Mouse (Mus musculus) heart, adult 2 months (tissue): Measurements from ENCODE around the gene Apba1. TPM values are rescaled to one million over a fixed set of nuclear protein-coding genes. Genes with fewer than 3 reads are reported as not detected.

Experiments used
- DNase-seq, 2 experiments: peaks; one replicate each; pipeline ENCODE4 v3.0.0; 2021
- H3K27ac ChIP-seq: fragments of 200-600 bp; 2 replicates; pipeline ENCODE4 v1.8.1; 2022
- H3K27me3 ChIP-seq: fragments of 200-500 bp; 2 replicates; pipeline ENCODE4 v1.6.1; 2012; ENCODE audit warnings: mild to moderate bottlenecking, low read length, inconsistent platforms, mixed read lengths; ENCODE audit not compliant: control insufficient read depth, insufficient read depth
- H3K36me3 ChIP-seq: fragments of 200-500 bp; 2 replicates; pipeline ENCODE4 v1.6.1; 2012; ENCODE audit warnings: low read length, inconsistent platforms; ENCODE audit not compliant: control insufficient read depth, insufficient read depth
- H3K4me1 ChIP-seq: fragments of 200-500 bp; 2 replicates; pipeline ENCODE4 v1.6.1; 2011; ENCODE audit warnings: low read length; ENCODE audit not compliant: control insufficient read depth, insufficient read depth
- H3K4me3 ChIP-seq: fragments of 200-600 bp; 2 replicates; pipeline ENCODE4 v1.8.1; 2022
- H3K79me2 ChIP-seq: fragments of 200-500 bp; replicated peaks from 2 replicates; pipeline ENCODE4 v1.6.1; 2012; ENCODE audit warnings: mild to moderate bottlenecking, inconsistent platforms, low read length, moderate library complexity, mixed read lengths; ENCODE audit not compliant: control insufficient read depth, insufficient read depth
- H3K9ac ChIP-seq: fragments of 200-500 bp; 2 replicates; pipeline ENCODE4 v1.6.1; 2012; ENCODE audit warnings: low read depth, mild to moderate bottlenecking, control low read depth, inconsistent platforms, low read length, mixed read lengths
- CTCF ChIP-seq: fragments of 200-600 bp; IDR thresholded peaks from 2 replicates; pipeline ENCODE4 v1.8.1; 2022; ENCODE audit warnings: antibody characterized with exemption, mild to moderate bottlenecking, moderate library complexity
- EP300 ChIP-seq: fragments of 200-500 bp; IDR thresholded peaks from 2 replicates; pipeline ENCODE4 v1.6.1; 2011; ENCODE audit warnings: low read depth, low read length, control low read depth; ENCODE audit not compliant: insufficient read depth
- POLR2A ChIP-seq: fragments of 200-500 bp; IDR thresholded peaks from 2 replicates; pipeline ENCODE4 v1.6.1; 2011; ENCODE audit warnings: mild to moderate bottlenecking, low read depth, low read length, control low read depth; ENCODE audit not compliant: insufficient read depth
- WGBS: fragments of 180-500 bp; shearing (Covaris S2); methylation state at CpG from one replicate; pipeline ENCODE4 v1.1.7; 2018; 5-methylcytosine and 5-hydroxymethylcytosine counted together
- intact Hi-C: fragments of 180-260 bp; cut with DNase I; formaldehyde crosslinking; loops from one replicate; pipeline ENCODE4 v1.15.1; 2025
- polyA plus RNA-seq: library from polyadenylated mRNA; depleted of rRNA; stranded (reverse); fragments of >200 nt; gene quantifications from 2 replicates; pipeline ENCODE4 v1.2.3, GENCODE M21; 2012
- total RNA-seq, 2 experiments: library from RNA; stranded (reverse); gene quantifications; 2 replicates each; pipeline ENCODE4 v1.2.3; 2021

The Apba1 gene
- total and polyA plus RNA-seq, 3 experiments, result 2.7 to 3.9 (median 3.0) TPM

DNA sequence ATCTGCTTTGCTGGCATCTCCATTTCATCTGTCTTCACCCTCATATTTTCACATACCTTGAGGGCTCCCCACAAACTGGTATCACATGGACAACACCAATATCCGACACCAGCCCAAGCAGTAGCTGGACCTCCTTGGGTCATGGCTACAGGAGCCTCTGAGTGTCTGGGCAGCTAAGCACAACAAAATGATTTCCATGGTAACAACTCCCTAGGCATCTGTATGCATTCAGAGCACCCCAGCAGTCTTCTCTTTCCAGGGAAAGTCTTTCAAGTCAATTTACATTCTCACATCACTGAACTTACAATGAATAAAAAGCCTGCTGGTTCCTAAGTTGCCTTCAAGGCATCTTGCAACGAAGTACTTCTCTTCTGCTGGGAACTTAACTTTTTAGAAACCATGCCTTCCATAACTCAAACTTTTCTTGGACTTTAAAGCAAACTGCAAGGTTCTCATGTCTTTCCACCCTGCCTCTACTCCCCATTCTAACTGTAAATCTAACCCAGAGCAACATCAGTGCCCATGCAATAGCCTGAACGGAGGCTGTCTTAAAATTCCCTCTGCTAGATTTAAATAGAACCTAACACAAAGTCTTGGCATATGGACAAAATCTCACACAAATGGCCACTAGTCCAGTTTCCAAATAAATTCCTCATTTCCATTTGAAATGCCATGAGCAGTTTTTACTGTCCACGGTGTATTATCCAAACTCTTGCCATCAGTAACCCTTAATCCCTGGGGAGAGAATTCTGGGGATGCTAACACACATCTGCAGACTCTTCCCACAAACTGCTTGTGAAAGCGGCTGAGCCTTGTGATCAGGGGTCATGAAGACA is 160.9 kb downstream of the Apba1 start:
- Histone ChIP-seq H3K4me3 (no peak overlapping the region), H3K27me3 (no peaks in the 10 kb centered on the region), H3K79me2 (no peaks in the 10 kb centered on the region), H3K27ac (no peak overlapping the region), H3K9ac (no peak overlapping the region), H3K4me1 (no peaks in the 10 kb centered on the region), H3K36me3 (no peaks in the 10 kb centered on the region)
- intact Hi-C loops, result no loop called here
- 67% methylated on average over 5 of the region's 5 CpGs for WGBS
- no peak for DNase-seq
- no peak for TF ChIP-seq POLR2A
- TF ChIP-seq EP300, result no peak
- TF ChIP-seq CTCF, result no peak

DNA sequence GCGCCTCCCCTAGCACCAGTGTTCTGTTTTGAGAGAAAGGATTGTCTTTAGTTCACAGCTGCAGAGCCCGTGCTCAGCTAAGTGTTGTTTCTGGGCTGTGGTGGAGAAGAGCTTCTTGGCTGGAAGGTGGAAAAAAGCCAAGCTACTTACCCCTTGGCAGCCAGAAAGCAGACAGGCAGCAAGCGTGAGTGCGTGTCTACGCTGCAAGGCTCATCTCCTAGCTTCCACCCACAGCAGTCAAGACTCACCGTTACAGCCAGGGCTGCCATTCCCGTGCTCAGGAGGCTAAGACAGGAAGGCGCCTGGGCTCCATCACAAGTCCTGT is 161.5 kb downstream of the Apba1 start:
- no peak overlapping the region for H3K4me3 ChIP-seq
- DNase-seq, result no peak
- no peaks in the 10 kb centered on the region for H3K27me3 ChIP-seq
- H3K9ac ChIP-seq, result no peak overlapping the region
- no peaks in the 10 kb centered on the region for H3K36me3 ChIP-seq
- intact Hi-C loops, result no loop called here
- no peak for TF ChIP-seq CTCF
- TF ChIP-seq EP300, result no peak
- TF ChIP-seq POLR2A, result no peak
- 63% methylated on average over 8 of the region's 8 CpGs for WGBS
- no peaks in the 10 kb centered on the region for H3K79me2 ChIP-seq
- H3K4me1 ChIP-seq, result no peaks in the 10 kb centered on the region
- no peak overlapping the region for H3K27ac ChIP-seq

DNA sequence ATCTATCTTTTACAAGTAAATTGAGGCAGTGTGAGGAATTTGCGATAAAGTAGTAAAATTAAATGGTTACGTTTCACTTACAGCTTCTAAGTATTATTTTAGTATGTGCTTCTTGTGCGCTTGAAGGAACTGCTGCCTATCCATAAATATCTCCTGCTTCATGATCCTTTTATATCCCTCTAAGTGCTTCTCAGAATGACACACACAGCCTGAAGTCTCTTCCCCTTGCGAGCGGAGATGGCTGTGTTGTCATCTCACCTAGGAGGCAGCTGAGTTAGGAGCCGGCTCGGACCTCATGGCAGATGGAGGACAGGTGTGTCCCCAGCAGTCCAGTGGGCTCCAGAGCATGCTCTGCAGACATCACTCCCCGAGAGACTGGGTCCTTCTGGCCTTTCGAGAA is 163.9 kb downstream of the Apba1 start:
- Histone ChIP-seq H3K4me3 (no peak overlapping the region), H3K9ac (no peak overlapping the region), H3K79me2 (no peaks in the 10 kb centered on the region), H3K27ac (no peak overlapping the region), H3K4me1 (no peaks in the 10 kb centered on the region), H3K27me3 (no peaks in the 10 kb centered on the region), H3K36me3 (no peaks in the 10 kb centered on the region)
- intact Hi-C loops, result no loop called here
- TF ChIP-seq POLR2A (no peak), EP300 (no peak), CTCF (no peak)
- DNase-seq, result no peak
- WGBS, result 88% methylated on average over 9 of the region's 9 CpGs

DNA sequence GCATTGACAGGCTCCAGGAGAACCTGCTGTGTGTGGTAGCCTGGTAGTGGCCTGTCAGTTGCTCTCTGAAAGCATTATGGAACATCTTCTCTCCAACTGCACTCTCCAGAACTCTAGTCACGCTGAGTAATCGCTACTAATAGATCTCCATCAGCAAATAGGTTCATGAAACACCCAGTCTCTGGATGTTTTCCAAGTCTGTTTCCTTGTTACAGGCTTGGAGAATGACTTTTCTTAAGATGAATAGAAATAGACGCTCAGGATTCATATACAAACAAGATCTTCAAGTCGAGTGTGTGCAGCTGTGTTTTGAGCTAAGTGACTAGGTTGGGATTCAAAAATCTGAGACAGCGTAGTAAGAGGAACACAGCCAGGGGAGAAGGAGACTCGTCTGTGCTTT is 165.4 kb downstream of the Apba1 start:
- 67% methylated on average over 6 of the region's 6 CpGs for WGBS
- intact Hi-C loops, result no loop called here

DNA sequence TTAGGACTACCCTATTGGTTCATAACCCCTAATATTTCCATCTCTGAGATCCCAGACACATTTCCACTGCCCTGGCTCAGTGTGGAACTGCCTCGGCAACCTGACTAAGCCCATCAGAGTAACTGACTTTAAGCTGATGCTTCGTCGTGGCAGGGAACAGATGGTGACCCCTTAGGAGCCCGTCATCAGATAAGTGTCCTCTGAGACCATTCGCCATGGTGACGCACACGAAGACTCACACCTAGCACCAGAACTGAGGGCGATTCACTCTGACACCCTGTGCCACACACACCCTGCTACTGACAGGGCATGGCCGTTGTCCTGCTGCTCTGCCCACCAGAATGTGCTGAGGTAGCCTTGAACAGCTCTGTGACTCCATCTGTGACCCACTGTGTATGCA is 166.1 kb downstream of the Apba1 start:
- H3K27me3 ChIP-seq, result no peaks in the 10 kb centered on the region
- 84% methylated on average over 9 of the region's 9 CpGs for WGBS
- no peak overlapping the region for H3K27ac ChIP-seq
- intact Hi-C loops, result no loop called here
- no peak for DNase-seq
- no peaks in the 10 kb centered on the region for H3K36me3 ChIP-seq
- H3K79me2 ChIP-seq, result no peaks in the 10 kb centered on the region
- no peak overlapping the region for H3K9ac ChIP-seq
- TF ChIP-seq POLR2A (no peak), CTCF (no peak), EP300 (no peak)
- H3K4me3 ChIP-seq, result no peak overlapping the region
- H3K4me1 ChIP-seq, result no peaks in the 10 kb centered on the region

More for the DNA sequence above, 165.4 kb downstream of the Apba1 start:
- no peak overlapping the region for H3K9ac ChIP-seq
- no peaks in the 10 kb centered on the region for H3K79me2 ChIP-seq
- H3K4me1 ChIP-seq, result no peaks in the 10 kb centered on the region
- no peaks in the 10 kb centered on the region for H3K27me3 ChIP-seq
- H3K4me3 ChIP-seq, result no peak overlapping the region
- no peak for DNase-seq
- no peak overlapping the region for H3K27ac ChIP-seq
- no peaks in the 10 kb centered on the region for H3K36me3 ChIP-seq
- no peak for TF ChIP-seq EP300
- no peak for TF ChIP-seq POLR2A

DNA sequence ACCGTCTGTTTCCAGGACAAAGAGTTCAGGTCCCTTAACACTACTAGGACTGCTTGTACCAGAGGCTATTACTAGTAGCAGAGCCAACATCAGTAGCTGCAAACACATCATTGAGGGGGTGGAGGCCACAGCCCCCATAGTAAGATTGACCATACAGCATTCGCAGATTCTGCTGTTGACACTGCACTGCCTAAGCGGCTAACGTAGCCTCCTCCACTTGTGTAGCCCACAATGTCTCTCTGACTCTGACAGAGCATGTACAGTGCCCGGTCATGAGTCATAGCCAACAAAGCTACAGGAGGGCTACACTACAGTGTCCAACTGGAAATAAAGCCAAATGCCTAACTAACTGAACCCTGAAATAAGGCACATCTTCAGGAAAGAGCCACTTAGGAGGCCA is 166.9 kb downstream of the Apba1 start:
- intact Hi-C loops, result no loop called here
- no peak for DNase-seq
- Histone ChIP-seq H3K79me2 (no peaks in the 10 kb centered on the region), H3K27ac (no peak overlapping the region), H3K36me3 (no peaks in the 10 kb centered on the region), H3K9ac (no peak overlapping the region), H3K4me1 (no peaks in the 10 kb centered on the region), H3K27me3 (no peaks in the 10 kb centered on the region), H3K4me3 (no peak overlapping the region)
- no peak for TF ChIP-seq CTCF
- no peak for TF ChIP-seq EP300
- TF ChIP-seq POLR2A, result no peak
- 91% methylated on average over 5 of the region's 5 CpGs for WGBS
